Mouse (Mus musculus) thymus, adult 2 months (tissue): Measurements from ENCODE around the gene Ccdc6. TPM values are rescaled to one million over a fixed set of nuclear protein-coding genes. Genes with fewer than 3 reads are reported as not detected.

Experiments used
- DNase-seq: peaks from one replicate; pipeline ENCODE4 v3.0.0; 2021
- H3K27ac ChIP-seq: fragments of 200-500 bp; 2 replicates; pipeline ENCODE4 v1.5.1; 2012; ENCODE audit warnings: low read length, control low read depth; ENCODE audit not compliant: control insufficient read depth, insufficient read depth
- H3K27me3 ChIP-seq: fragments of 200-500 bp; 2 replicates; pipeline ENCODE4 v1.6.1; 2012; ENCODE audit warnings: mild to moderate bottlenecking, low read length, moderate library complexity, mixed read lengths; ENCODE audit not compliant: control insufficient read depth, insufficient read depth
- H3K36me3 ChIP-seq: fragments of 200-500 bp; 2 replicates; pipeline ENCODE4 v1.6.1; 2012; ENCODE audit warnings: mild to moderate bottlenecking, low read length, moderate library complexity; ENCODE audit not compliant: control insufficient read depth, insufficient read depth
- H3K4me1 ChIP-seq: fragments of 200-500 bp; replicated peaks from 2 replicates; pipeline ENCODE4 v1.6.1; 2012; ENCODE audit warnings: low read length; ENCODE audit not compliant: control insufficient read depth, insufficient read depth
- H3K4me3 ChIP-seq: fragments of 200-500 bp; 2 replicates; pipeline ENCODE4 v1.5.1; 2012; ENCODE audit warnings: mild to moderate bottlenecking, low read length, control low read depth, moderate library complexity; ENCODE audit not compliant: control insufficient read depth, insufficient read depth
- CTCF ChIP-seq: fragments of 200-500 bp; IDR thresholded peaks from 2 replicates; pipeline ENCODE4 v1.5.1; 2012; ENCODE audit warnings: mild to moderate bottlenecking, control low read depth, low read length, moderate library complexity, borderline replicate concordance; ENCODE audit not compliant: control insufficient read depth, poor library complexity, insufficient read depth; ENCODE audit errors: extremely low read depth
- POLR2A ChIP-seq: fragments of 200-500 bp; IDR thresholded peaks from 2 replicates; pipeline ENCODE4 v1.6.1; 2012; ENCODE audit warnings: mild to moderate bottlenecking, low read length, control low read depth, moderate library complexity; ENCODE audit not compliant: control insufficient read depth, poor library complexity, insufficient read depth; ENCODE audit errors: extremely low read depth
- WGBS: fragments of 180-500 bp; shearing (Covaris S2); methylation state at CpG from one replicate; pipeline ENCODE4 v1.1.7; 2018; 5-methylcytosine and 5-hydroxymethylcytosine counted together
- polyA plus RNA-seq: library from polyadenylated mRNA; depleted of rRNA; stranded (reverse); fragments of >200 nt; gene quantifications from 2 replicates; pipeline ENCODE4 v1.2.3, GENCODE M21; 2012

Ccdc6 gene
- polyA plus RNA-seq, 1 experiment, result 45.5 TPM

DNA sequence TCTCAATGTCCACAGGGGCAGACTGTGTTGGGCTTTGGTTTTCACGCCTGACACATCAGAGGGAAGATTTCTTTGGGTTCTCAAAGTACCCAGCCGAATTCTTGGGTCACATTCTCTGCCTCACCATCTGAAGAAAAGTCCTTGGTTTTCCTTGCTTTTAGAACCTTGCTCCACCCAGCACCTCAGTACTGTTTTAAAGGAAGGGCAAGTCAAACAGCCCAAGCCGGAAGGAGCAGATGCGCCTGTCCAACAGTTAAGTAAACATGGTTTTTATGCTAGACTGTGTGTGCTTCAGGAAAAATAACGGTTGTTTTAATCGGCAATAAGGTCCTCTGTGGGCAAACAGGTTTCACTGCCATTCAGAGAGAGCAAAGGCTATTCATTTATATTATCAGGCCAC lies 101.1 kb downstream of the Ccdc6 start:
- DNase-seq, result no peak
- TF ChIP-seq CTCF, result no peak
- TF ChIP-seq POLR2A, result no peak
- Histone ChIP-seq H3K27me3 (no peaks in the 10 kb centered on the region), H3K27ac (no peak overlapping the region), H3K4me3 (no peak overlapping the region), H3K36me3 (no peaks in the 10 kb centered on the region), H3K4me1 (no peaks in the 10 kb centered on the region)
- WGBS, result 88% methylated on average over 6 of the region's 6 CpGs

- TF ChIP-seq CTCF (no peak), POLR2A (no peak)
- Histone ChIP-seq H3K27ac (no peak overlapping the region), H3K4me1 (no peaks in the 10 kb centered on the region), H3K4me3 (no peak overlapping the region), H3K27me3 (no peaks in the 10 kb centered on the region), H3K36me3 (no peaks in the 10 kb centered on the region)
- WGBS, result 98% methylated on average over 7 of the region's 7 CpGs
- DNase-seq, result no peak
Measured at GRCm38 (mm10) chr10:70198951-70199463, 102.1 kb downstream of the Ccdc6 start.

DNA sequence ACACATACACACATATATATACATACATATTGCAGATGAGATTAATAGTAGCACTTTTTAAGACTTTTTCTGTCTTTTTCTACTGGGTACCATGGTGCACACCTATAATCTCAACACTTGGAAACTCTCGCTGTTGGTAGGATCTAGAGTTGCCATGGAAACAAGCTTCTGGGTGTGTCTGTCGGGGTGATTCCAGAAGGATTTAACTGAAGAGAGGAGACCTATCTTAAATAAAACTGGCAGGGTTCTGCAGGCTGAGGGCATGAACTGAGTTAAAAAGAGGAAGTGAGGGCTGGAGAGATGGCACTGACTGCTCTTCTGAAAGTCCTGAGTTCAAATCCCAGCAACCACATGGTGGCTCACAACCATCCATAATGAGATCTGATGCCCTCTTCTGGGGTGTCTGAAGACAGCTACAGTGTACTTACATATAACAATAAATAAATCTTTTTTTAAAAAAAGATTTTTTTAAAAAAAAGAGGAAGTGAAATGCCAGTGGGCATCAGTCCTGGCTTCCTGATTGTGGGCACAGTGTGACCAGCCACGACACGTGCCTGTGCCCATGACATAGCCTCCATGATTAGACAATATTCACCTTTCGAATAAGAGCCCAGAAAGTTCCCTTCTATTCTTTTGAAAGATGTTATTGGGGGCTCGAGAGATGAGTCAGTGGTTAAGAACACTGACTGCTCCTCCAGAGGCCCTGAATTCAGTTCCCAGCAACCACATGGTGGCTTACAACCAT lies 102.7 kb downstream of the Ccdc6 start:
- no peaks in the 10 kb centered on the region for H3K4me1 ChIP-seq
- H3K27ac ChIP-seq, result no peak overlapping the region
- H3K27me3 ChIP-seq, result no peaks in the 10 kb centered on the region
- H3K36me3 ChIP-seq, result no peaks in the 10 kb centered on the region
- 47% methylated on average over 6 of the region's 6 CpGs for WGBS
- H3K4me3 ChIP-seq, result no peak overlapping the region
- TF ChIP-seq CTCF (no peak), POLR2A (no peak)
- no peak for DNase-seq

- WGBS, result 61% methylated on average over 12 of the region's 12 CpGs
- DNase-seq, result no peak
- H3K4me3 ChIP-seq, result no peak overlapping the region
Measured at GRCm38 (mm10) chr10:70200889-70201500, 104.1 kb downstream of the Ccdc6 start.

GRCm38 (mm10) chr10:70204505-70205399 lies 107.8 kb downstream of the Ccdc6 start, which contains the start of gene Mrln:
Gene Mrln (plus strand): TSS chr10:70204664.
- WGBS, result 94% methylated on average over 17 of the region's 17 CpGs
- Histone ChIP-seq H3K27me3 (no peaks in the 10 kb centered on the region), H3K4me1 (no peaks in the 10 kb centered on the region), H3K27ac (no peak within 1 kb of the TSS), H3K36me3 (no peaks in the 10 kb centered on the region), H3K4me3 (no peak within 1 kb of the TSS)
- no peak for DNase-seq
- TF ChIP-seq POLR2A (no peak), CTCF (no peak)

More at GRCm38 (mm10) chr10:70200889-70201500, 104.1 kb downstream of the Ccdc6 start:
- H3K27ac ChIP-seq, result no peak overlapping the region
- TF ChIP-seq POLR2A (no peak), CTCF (no peak)
- no peaks in the 10 kb centered on the region for H3K36me3 ChIP-seq
- no peaks in the 10 kb centered on the region for H3K27me3 ChIP-seq
- no peaks in the 10 kb centered on the region for H3K4me1 ChIP-seq

DNA sequence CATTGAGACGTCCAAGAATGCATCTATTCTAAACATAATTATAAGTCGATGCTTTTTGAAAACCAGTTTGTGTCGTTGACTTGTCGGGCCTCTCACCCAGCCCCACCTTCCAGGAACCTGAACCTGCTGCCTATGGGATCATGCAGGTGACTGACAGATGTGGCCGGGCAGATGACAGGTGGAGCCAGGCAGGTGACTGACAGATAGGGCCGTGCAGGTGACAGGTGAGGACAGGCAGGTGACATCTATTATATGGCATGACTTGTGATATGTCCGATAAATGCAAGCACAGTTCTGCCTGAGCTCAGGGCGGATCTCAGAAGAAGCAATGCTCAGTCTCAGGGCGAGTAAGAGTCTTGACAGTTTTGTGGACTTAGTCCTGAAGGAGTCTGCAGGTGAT lies 114.4 kb downstream of the Ccdc6 start:
- WGBS, result 89% methylated on average over 9 of the region's 9 CpGs
- Histone ChIP-seq H3K36me3 (no peaks in the 10 kb centered on the region), H3K27ac (no peak overlapping the region), H3K27me3 (no peaks in the 10 kb centered on the region), H3K4me3 (no peak overlapping the region), H3K4me1 (no peaks in the 10 kb centered on the region)
- no peak for DNase-seq
- TF ChIP-seq CTCF, result no peak
- TF ChIP-seq POLR2A, result no peak
